Mouse (Mus musculus) lung, adult 2 months (tissue): ENCODE results near the gene Mrpl27. TPM values are rescaled to one million over a fixed set of nuclear protein-coding genes. Genes with fewer than 3 reads are reported as not detected.

Experiments
- DNase-seq: peaks from one replicate; pipeline ENCODE4 v3.0.0; 2022
- H3K4me1 ChIP-seq: fragments of 200-500 bp; 2 replicates; pipeline ENCODE4 v1.6.1; 2011; ENCODE audit warnings: low read length; ENCODE audit not compliant: control insufficient read depth, insufficient read depth
- H3K4me3 ChIP-seq: fragments of 200-500 bp; replicated peaks from 2 replicates; pipeline ENCODE3; 2011; ENCODE audit warnings: low read depth, mild to moderate bottlenecking, control low read depth, low read length; ENCODE audit errors: extremely low read depth
- CTCF ChIP-seq: fragments of 200-500 bp; IDR thresholded peaks from 2 replicates; pipeline ENCODE4 v1.5.1; 2011; ENCODE audit warnings: mild to moderate bottlenecking, low read length, control low read depth; ENCODE audit not compliant: insufficient read depth
- POLR2A ChIP-seq: fragments of 200-500 bp; IDR thresholded peaks from 2 replicates; pipeline ENCODE4 v1.6.1; 2011; ENCODE audit warnings: low read depth, mild to moderate bottlenecking, control low read depth, low read length, borderline replicate concordance; ENCODE audit errors: extremely low read depth
- WGBS: fragments of 180-500 bp; shearing (Covaris S2); methylation state at CpG from one replicate; pipeline ENCODE4 v1.1.7; 2018; 5-methylcytosine and 5-hydroxymethylcytosine counted together
- polyA plus RNA-seq: library from polyadenylated mRNA; depleted of rRNA; stranded (reverse); fragments of >200 nt; gene quantifications from 2 replicates; pipeline ENCODE4 v1.2.3, GENCODE M21; 2012; rRNA removed

The Mrpl27 gene
- polyA plus RNA-seq, result 32.8 and 34.7 TPM in 2 replicates

DNA sequence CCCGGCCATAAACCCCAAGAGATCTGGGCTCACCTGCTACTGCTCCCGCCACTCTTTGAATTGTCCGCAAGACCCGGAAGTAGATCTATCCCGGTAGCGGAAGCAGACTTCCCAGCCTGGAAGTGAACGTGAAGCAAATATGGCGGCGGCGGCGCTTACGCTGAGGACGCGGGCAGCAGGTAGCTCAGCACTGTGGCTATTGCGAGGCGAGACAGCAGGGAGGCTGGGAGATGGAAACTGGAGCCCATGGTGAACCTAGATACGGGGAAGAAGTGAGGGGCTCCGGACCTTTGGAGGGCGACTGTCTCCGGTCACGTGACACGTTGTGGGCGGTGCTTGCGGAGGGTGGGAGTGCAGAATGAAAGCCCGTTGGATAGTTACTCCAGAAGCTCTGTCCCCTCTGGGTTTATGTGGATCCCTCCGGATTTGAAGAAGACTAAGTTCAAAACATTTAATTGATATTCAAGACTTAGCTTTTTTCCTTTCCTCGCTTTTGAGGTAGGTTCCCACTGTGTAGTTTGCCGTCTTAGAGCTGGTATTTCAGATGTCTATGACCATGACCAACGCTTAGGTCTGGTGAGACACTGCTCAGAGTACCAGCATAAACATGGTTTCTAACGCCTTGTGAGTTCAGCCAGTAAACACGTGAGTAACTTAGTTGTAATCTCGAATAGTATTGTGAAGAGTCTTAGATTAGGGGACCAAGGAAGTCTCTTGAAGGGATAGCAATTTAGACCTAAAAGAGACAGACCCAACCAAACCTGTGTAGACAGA, at the start of gene Mrpl27, which contains the start of gene Eme1:
TSS of gene Mrpl27 (plus strand) at position 105 of the 774 bp plus-strand sequence.
TSS of gene Eme1 (minus strand) at position 302 of the 774 bp plus-strand sequence.
- Histone ChIP-seq H3K4me3 (peak within 1 kb of the TSS; percentile 96), H3K4me1 (peaks cover 2% of the 10 kb centered on the region)
- DNase-seq, result peak; percentile 95
- no peak for TF ChIP-seq CTCF
- peak; percentile 49; the same call in 1 of the 2 replicates for TF ChIP-seq POLR2A
- under 1% methylated on average over 32 of the region's 32 CpGs for WGBS

DNA sequence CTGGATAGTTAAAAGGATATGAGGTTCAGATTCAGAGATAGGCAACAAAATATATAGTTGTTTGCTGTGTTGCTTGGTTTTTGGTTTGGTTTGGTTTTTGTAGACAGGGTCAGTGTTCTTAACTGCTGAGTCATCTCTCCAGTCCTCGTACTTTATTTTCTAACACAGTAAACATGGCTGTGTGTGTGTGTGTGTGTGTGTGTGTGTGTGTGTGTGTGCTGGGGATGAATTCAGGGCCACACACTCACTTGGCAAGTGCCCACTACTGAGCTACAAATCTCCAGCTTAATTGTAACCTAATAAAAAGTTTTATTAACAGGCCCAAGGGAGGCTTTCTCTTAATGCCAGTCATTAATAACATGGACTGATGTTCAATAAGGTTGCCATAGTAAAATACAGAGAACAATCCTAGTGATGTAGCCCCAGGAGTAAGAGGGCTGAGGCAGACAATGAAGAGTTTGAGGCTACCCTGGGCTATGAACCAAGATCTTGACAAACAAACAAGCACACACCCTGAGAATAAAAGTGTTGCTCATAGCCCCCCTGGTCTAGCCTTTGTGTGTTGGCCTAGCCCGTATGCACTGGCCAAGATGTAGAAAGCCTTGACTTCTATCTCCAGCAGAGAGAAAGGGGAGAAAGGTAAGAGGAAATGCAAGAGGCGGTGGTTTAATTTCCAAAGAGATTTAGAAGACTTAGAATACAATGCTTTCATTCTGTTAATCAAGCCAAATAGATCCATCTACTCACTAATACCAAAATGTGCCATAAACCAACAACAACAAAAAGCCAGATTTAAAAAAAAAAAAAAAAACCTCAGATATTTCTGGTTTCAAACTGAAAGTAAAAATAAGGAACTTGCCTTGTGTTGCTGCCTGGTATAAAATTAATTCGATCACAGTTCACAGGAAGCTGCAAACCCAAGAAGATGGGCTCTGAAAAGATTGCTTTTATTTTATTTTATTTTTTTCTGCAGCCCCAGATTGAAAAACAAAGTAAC, 42.5 kb upstream of the Mrpl27 start:
- Histone ChIP-seq H3K4me1 (no peaks in the 10 kb centered on the region), H3K4me3 (no peak overlapping the region)
- DNase-seq, result no peak
- 59% methylated on average over 4 of the region's 4 CpGs for WGBS
- no peak for TF ChIP-seq POLR2A
- TF ChIP-seq CTCF, result no peak

DNA sequence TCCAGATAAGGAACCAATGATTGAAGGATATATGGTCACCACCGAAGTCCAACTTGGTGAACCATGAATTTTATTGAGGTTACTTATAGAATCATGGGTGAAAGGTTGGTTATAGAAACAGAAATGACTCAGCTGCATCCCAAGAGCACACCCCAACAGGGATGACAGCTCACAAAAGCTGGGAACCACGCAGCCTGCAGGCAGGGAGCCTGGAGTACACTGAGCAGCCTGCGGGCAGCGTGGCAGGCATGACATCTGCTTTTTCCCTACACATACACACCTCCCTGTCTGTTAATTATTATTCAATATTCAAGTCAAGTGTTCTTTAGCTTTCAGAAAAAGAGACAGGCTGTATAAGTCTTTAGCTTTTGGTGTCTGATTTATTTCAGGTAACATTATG, 39.0 kb upstream of the Mrpl27 start:
- WGBS, result 70% methylated on average over 4 of the region's 4 CpGs
- no peaks in the 10 kb centered on the region for H3K4me1 ChIP-seq
- TF ChIP-seq POLR2A (no peak), CTCF (no peak)
- no peak for DNase-seq
- H3K4me3 ChIP-seq, result no peak overlapping the region

DNA sequence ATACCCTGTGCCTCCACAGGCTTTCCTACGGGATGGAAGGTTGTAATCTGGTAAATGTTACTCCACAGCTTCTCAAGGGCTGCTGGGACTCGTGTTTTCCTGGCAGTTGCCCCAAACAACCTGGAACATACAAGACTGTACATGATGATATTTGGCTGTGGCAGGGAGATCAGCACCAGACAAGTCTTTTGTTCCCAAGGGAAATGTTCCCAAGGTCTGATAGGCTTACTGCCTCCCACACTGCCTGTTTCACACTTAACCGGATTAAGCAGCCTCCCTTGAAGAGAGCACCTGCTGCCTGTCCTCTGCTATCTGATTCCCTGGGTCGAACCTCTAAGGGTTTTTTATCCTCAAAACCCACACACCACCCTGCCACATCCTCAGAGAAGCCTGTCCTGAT, 38.1 kb upstream of the Mrpl27 start:
- TF ChIP-seq CTCF (no peak), POLR2A (no peak)
- 38% methylated on average over 4 of the region's 4 CpGs for WGBS

DNA sequence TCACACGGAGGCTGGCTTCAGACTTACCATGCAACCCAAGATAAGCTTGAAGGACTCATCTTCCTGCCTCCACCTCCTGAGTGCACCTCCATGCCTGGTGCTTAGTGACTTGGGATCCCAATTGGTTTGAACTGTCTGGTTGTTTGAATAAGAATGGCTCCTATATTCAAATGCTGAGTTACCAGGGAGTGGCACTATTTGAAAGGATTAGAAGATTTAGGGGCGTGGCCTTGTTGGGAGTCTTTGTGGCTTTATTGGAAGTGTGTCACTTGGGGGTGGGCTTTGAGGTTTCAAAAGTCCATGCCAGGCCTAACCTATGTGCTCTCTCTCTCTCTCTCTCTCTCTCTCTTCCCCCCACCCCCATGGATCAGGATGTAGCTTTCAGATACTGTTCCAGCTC, 35.9 kb upstream of the Mrpl27 start:
- WGBS, result 91% methylated on average over 2 of the region's 2 CpGs
- DNase-seq, result no peak
- no peak for TF ChIP-seq CTCF
- TF ChIP-seq POLR2A, result no peak

More for the DNA sequence above, 38.1 kb upstream of the Mrpl27 start:
- Histone ChIP-seq H3K4me1 (no peaks in the 10 kb centered on the region), H3K4me3 (no peak overlapping the region)
- DNase-seq, result no peak

DNA sequence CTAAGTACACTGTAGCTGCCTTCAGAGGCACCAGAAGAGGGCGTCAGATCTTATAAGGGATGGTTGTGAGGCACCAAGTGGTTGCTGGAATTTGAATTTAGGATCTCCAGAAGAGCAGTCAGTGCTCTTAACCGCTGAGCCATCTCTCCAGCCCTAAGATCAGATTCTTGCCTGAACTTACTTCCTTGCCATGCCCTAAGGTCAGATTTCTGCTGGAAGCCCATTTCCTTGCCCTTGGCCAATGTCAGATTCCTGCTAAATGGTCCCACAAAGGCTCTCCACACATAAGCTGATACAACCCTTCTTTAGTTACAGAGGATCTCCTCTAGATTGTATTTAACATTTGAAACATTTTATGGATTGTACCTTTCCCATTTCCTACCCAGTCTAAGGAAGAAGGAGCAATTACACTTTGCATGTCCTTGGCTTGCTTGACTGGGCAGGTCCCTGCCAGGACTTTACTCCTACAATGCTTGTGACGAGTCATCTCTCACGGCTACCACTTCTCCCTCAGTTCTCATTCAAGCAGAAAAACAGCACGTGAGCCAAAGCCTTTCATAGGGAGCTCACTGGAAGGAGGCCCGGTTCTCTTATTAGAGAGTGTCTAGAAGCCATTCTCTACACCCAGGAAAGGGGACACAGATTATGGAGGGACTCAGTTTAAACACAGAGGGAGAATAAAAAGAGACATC, 32.7 kb upstream of the Mrpl27 start:
- DNase-seq, result no peak
- TF ChIP-seq POLR2A (no peak), CTCF (no peak)
- 52% methylated on average over 6 of the region's 6 CpGs for WGBS
- H3K4me1 ChIP-seq, result no peaks in the 10 kb centered on the region
- no peak overlapping the region for H3K4me3 ChIP-seq

More for the DNA sequence above, 35.9 kb upstream of the Mrpl27 start:
- Histone ChIP-seq H3K4me3 (no peak overlapping the region), H3K4me1 (no peaks in the 10 kb centered on the region)

DNA sequence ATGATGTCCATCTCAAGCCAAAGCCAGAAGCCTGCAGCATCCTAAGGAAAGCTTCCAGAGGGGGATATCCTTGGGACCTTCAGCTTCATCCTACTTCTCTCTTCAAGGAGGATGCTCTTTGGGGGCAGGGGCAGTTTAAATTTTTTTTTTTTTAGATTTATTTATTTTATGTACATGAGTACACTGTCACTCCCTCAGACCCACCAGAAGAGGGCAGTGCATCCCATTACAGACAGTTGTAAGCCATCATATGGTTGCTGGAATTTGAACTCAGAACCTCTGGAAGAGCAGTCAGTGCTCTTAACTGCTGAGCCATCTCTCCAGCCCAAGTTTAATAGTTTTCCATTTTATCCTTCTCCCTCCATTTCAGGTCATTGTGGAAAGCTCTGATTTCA, 32.1 kb upstream of the Mrpl27 start:
- no peaks in the 10 kb centered on the region for H3K4me1 ChIP-seq
- TF ChIP-seq POLR2A, result no peak
- no peak for TF ChIP-seq CTCF
- no peak overlapping the region for H3K4me3 ChIP-seq
- DNase-seq, result no peak

DNA sequence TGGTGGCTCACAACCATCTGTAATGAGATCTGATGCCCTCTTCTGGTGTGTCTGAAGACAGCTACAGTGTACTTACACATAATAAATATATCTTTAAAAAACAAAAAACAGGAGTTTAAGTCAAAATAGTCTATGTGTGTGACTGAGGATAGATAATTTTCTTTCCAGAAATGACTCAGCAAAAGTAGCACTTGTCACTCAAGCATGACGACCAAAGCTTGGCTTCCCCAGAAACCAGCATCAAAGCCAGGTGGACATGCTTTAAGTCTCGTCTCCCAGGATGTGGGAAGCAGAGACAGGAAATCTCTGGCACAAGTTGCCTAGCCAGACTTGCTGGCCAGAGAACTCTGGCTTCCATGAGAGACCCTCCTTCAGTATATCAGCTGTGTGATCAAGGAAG, 31.4 kb upstream of the Mrpl27 start:
- Histone ChIP-seq H3K4me1 (no peaks in the 10 kb centered on the region), H3K4me3 (no peak overlapping the region)
- 52% methylated on average over 2 of the region's 2 CpGs for WGBS
- TF ChIP-seq POLR2A, result no peak
- no peak for TF ChIP-seq CTCF
- no peak for DNase-seq

DNA sequence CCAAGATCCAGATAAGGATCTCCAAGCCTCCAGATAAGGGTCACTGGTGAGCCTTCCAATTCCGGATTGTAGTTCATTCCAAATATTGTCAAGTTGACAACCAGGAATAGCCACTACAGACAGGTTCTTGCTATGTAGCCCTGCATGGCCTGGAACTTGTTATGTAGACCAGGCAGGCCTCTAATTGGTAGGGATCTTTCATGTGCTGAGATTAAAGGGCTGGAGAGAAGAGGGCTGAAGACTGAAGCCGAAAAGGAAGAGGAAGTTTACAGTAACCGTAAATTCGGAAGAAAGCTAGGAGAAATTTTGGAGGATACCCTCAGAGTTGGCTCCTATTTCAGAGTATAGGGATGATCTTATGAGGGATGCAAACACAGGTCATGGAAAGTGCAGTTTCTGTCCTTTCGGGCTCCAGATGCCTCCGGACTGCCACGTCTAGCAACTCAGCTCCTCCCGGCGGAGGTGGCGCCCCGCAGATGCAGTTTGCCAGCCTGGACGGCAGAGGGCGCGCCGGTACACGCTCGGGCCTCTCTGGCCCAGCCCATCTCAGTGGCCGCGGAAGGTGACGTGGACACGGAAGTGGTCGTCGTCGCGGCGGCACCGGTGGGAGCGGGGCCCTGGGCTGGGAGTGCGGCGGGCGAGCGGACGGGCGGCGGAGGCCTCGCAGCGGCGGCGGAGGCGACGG, 24.2 kb upstream of the Mrpl27 start, which contains the start of gene Lrrc59:
TSS of gene Lrrc59 (plus strand) at position 569 of the 685 bp plus-strand sequence.
- DNase-seq, result peak; percentile 95
- whole genome bisulfite sequencing, result 2% methylated on average over 41 of the region's 41 CpGs
- Histone ChIP-seq H3K4me1 (peaks cover 4% of the 10 kb centered on the region), H3K4me3 (peak within 1 kb of the TSS; percentile 53)
- TF ChIP-seq CTCF, result peak; percentile 71
- peak; percentile 63; the same call in 1 of the 2 replicates for TF ChIP-seq POLR2A
